Mouse (Mus musculus): ENCODE measurements around the gene Arhgef25. TPM values are rescaled to one million over a fixed set of nuclear protein-coding genes. Genes with fewer than 3 reads are reported as not detected.

Arhgef25 gene
- polyA plus RNA-seq, 1 experiment from 2014 or later: 37.2 TPM

DNA sequence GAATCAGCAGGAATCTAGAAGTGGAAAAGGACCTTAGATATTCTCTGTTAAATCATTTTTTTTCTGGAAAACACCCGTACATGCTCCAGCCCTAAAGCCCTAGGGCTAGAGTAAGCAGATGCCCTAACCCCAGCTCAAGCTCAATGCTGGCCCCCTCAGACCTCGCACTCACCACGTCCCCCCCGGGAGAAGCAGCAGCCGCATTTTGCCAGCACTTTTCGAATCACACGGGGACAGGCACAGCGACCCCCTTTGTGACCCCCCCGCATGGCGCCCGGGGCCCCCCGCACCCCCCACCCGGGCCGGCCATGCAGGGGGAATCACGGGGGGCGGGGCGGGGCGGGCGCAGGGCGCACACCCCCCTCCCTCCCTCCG, 1.8 kb downstream of the Arhgef25 start:
- Histone ChIP-seq H3K9me3 (ENCODE audit: control insufficient read depth, low read length) (no peaks in the 10 kb centered on the region), H3K9ac (ENCODE audit: low read length) (peak overlapping the region; percentile 86), H3K36me3 (ENCODE audit: control insufficient read depth, insufficient read depth, low read length) (peaks cover 7% of the 10 kb centered on the region; the same call in 1 of the 2 replicates), H3K27me3 (ENCODE audit: control insufficient read depth, insufficient read depth, low read length) (no peaks in the 10 kb centered on the region), H3K4me1 (ENCODE audit: control insufficient read depth, insufficient read depth, low read length) (peaks cover 21% of the 10 kb centered on the region; the same call in 1 of the 2 replicates), H3K27ac (replicated peaks; ENCODE audit: low read depth, low read length) (peak overlapping the region; percentile 91; the same call in 1 of the 2 replicates), H3K4me3 (ENCODE audit: low read depth, low read length) (peak overlapping the region; percentile 81), H3K4me2 (ENCODE audit: low read depth, severe bottlenecking) (peak overlapping the region; percentile 66)
- DNase-seq (ENCODE audit: low spot score): no peak
- no peak for ATAC-seq (ENCODE audit: insufficient number of reproducible peaks, low FRiP score, low TSS enrichment, low read depth)
- under 1% methylated on average over 16 of the region's 21 CpGs for WGBS

DNA sequence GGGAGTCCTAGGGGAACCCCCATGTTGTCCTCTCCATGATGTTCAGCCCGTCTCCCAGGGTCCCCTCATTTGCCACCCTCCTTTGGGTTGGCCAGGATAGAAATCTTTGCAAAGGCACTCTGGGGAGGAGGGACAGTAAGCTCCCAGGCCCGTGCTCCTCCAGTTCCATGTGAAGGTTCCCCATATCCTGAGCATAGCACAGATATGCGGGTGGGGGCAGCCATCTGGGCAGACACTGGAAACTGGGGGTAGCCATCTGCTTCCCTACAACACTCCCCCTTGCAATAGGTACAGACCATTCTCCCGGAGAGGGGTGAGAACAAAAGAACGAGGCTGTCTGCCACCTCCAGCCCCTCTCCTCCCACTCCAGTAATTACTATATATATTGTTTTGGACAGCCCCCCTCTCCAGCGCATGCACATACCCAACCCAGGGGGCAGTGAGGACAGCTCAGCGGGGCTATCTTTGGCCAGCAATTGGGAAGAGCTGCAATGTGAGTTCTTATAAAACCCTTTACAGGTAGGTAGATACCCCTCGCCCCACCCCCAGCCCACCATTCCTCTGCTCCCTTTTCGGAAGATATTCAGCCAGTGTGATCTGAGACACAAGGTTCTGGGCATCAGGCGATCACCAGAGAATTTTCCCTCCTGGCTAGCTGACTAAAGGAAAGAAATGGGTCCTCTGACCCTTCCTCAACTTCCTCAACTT, 2.4 kb downstream of the Arhgef25 start:
- Histone ChIP-seq H3K4me3 (ENCODE audit: low read depth, low read length) (peak overlapping the region; percentile 81), H3K36me3 (ENCODE audit: control insufficient read depth, insufficient read depth, low read length) (peaks cover 4% of the 10 kb centered on the region; the same call in 1 of the 2 replicates), H3K9me3 (ENCODE audit: control insufficient read depth, low read length) (no peaks in the 10 kb centered on the region), H3K4me1 (ENCODE audit: control insufficient read depth, insufficient read depth, low read length) (peaks cover 21% of the 10 kb centered on the region; the same call in 1 of the 2 replicates), H3K9ac (ENCODE audit: low read length) (peak overlapping the region; percentile 86), H3K4me2 (ENCODE audit: low read depth, severe bottlenecking) (peak overlapping the region; percentile 66), H3K27ac (replicated peaks; ENCODE audit: low read depth, low read length) (peak overlapping the region; percentile 91; the same call in 1 of the 2 replicates), H3K27me3 (ENCODE audit: control insufficient read depth, insufficient read depth, low read length) (no peaks in the 10 kb centered on the region)
- no peak for ATAC-seq (ENCODE audit: insufficient number of reproducible peaks, low FRiP score, low TSS enrichment, low read depth)
- 36% methylated on average over 10 of the region's 10 CpGs for WGBS
- DNase-seq (ENCODE audit: low spot score): peak; percentile 29

DNA sequence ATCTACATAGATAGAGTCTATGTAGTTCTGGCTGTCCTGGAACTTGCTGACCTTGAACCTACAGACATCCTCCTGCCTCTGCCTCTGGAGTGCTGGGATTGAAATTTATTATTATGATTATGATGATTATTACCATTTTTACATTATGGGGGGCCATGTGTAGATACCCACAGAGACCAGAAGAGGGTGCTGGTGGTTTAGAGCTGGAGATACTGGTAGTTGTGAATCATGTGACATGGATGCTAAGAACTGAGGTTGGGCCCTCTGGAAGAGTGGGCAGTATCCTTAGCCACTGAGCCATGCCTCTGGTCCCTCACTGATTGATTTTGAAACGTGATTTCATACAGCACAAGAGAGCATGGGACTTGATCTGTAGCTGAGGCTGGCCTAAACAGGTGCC, 3.4 kb downstream of the Arhgef25 start:
- no peaks in the 10 kb centered on the region for H3K9me3 ChIP-seq (ENCODE audit: control insufficient read depth, low read length)
- no peaks in the 10 kb centered on the region; the same call in 1 of the 2 replicates for H3K27me3 ChIP-seq (ENCODE audit: control insufficient read depth, insufficient read depth, low read length)
- ATAC-seq (ENCODE audit: insufficient number of reproducible peaks, low FRiP score, low TSS enrichment, low read depth): no peak
- H3K4me3 ChIP-seq (ENCODE audit: low read depth, low read length): no peak overlapping the region
- H3K4me2 ChIP-seq (ENCODE audit: low read depth, severe bottlenecking): no peak overlapping the region
- H3K9ac ChIP-seq (ENCODE audit: low read length): no peak overlapping the region
- peaks cover 4% of the 10 kb centered on the region; the same call in 1 of the 2 replicates for H3K36me3 ChIP-seq (ENCODE audit: control insufficient read depth, insufficient read depth, low read length)
- peaks cover 21% of the 10 kb centered on the region; the same call in 1 of the 2 replicates for H3K4me1 ChIP-seq (ENCODE audit: control insufficient read depth, insufficient read depth, low read length)
- DNase-seq (ENCODE audit: low spot score): no peak
- 89% methylated on average over 1 of the region's 1 CpGs for WGBS
- H3K27ac ChIP-seq (replicated peaks; ENCODE audit: low read depth, low read length): no peak overlapping the region

DNA sequence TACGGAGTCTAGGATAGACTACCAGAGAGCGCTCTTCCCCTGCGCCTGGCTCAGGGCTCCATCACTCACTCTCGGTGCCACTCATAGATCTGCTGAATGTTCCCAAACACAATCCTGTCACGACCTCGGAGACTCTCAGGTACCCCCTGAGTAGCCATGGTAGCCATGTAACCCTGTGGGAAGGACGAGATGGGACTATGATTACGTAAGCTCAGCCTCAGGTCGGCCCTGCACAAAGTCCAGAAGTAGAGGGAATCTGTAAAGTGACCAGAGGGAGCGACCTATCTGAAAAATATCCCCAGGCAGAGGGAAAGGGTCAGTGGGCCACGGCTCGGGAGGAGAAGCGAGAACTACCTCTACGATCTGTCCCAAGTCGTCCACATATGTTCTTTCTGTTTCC, 4.4 kb downstream of the Arhgef25 start:
- 84% methylated on average over 15 of the region's 15 CpGs for WGBS
- Histone ChIP-seq H3K4me3 (ENCODE audit: low read depth, low read length) (no peak overlapping the region), H3K4me2 (ENCODE audit: low read depth, severe bottlenecking) (no peak overlapping the region), H3K4me1 (ENCODE audit: control insufficient read depth, insufficient read depth, low read length) (peaks cover 20% of the 10 kb centered on the region; the same call in 1 of the 2 replicates), H3K27ac (replicated peaks; ENCODE audit: low read depth, low read length) (no peak overlapping the region), H3K27me3 (ENCODE audit: control insufficient read depth, insufficient read depth, low read length) (peaks cover 8% of the 10 kb centered on the region), H3K9ac (ENCODE audit: low read length) (no peak overlapping the region), H3K36me3 (ENCODE audit: control insufficient read depth, insufficient read depth, low read length) (peaks cover 4% of the 10 kb centered on the region; the same call in 1 of the 2 replicates), H3K9me3 (ENCODE audit: control insufficient read depth, low read length) (no peaks in the 10 kb centered on the region)
- ATAC-seq (ENCODE audit: insufficient number of reproducible peaks, low FRiP score, low TSS enrichment, low read depth): no peak
- no peak for DNase-seq (ENCODE audit: low spot score)

GRCm38 (mm10) chr10:127185101-127185500, 4.8 kb downstream of the Arhgef25 start:
- Histone ChIP-seq H3K4me3 (ENCODE audit: low read depth, low read length) (no peak overlapping the region), H3K9ac (ENCODE audit: low read length) (no peak overlapping the region), H3K9me3 (ENCODE audit: control insufficient read depth, low read length) (no peaks in the 10 kb centered on the region), H3K36me3 (ENCODE audit: control insufficient read depth, insufficient read depth, low read length) (peaks cover 4% of the 10 kb centered on the region; the same call in 1 of the 2 replicates), H3K4me2 (ENCODE audit: low read depth, severe bottlenecking) (no peak overlapping the region), H3K4me1 (ENCODE audit: control insufficient read depth, insufficient read depth, low read length) (peaks cover 18% of the 10 kb centered on the region; the same call in 1 of the 2 replicates), H3K27ac (replicated peaks; ENCODE audit: low read depth, low read length) (no peak overlapping the region), H3K27me3 (ENCODE audit: control insufficient read depth, insufficient read depth, low read length) (peaks cover 11% of the 10 kb centered on the region)
- ATAC-seq (ENCODE audit: insufficient number of reproducible peaks, low FRiP score, low TSS enrichment, low read depth) (no peak), DNase-seq (ENCODE audit: low spot score) (no peak)
- WGBS: 70% methylated on average over 9 of the region's 9 CpGs

DNA sequence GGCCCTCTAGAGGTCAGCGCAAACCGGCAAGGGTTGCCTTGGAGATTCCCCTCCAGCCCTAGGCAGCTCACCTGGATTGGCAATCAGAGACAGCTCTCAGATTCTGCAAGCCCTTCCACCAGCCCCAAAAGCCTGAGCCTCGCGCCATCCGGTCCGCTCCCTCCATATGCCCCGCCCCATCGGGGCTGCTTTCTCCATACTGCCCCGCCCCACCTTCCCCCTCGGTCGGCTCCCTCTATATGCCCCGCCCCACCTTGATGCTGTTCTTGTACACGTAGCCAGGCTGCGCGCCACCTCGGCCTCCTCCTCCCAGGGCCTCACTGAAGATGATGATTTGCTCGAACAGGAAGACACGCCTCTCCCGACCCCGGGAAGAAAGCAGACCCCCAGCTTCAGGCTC, 6.1 kb downstream of the Arhgef25 start:
- no peak overlapping the region for H3K9ac ChIP-seq (ENCODE audit: low read length)
- DNase-seq (ENCODE audit: low spot score) (peak; percentile 43), ATAC-seq (ENCODE audit: insufficient number of reproducible peaks, low FRiP score, low TSS enrichment, low read depth) (no peak)
- peaks cover 24% of the 10 kb centered on the region for H3K27me3 ChIP-seq (ENCODE audit: control insufficient read depth, insufficient read depth, low read length)
- no peak overlapping the region for H3K27ac ChIP-seq (replicated peaks; ENCODE audit: low read depth, low read length)
- no peak overlapping the region for H3K4me3 ChIP-seq (ENCODE audit: low read depth, low read length)
- 10% methylated on average over 20 of the region's 20 CpGs for WGBS
- no peaks in the 10 kb centered on the region for H3K9me3 ChIP-seq (ENCODE audit: control insufficient read depth, low read length)
- H3K36me3 ChIP-seq (ENCODE audit: control insufficient read depth, insufficient read depth, low read length): peaks cover 4% of the 10 kb centered on the region; the same call in 1 of the 2 replicates
- peak overlapping the region; percentile 10; the same call in 1 of the 2 replicates for H3K4me2 ChIP-seq (ENCODE audit: low read depth, severe bottlenecking)
- peaks cover 24% of the 10 kb centered on the region; the same call in 1 of the 2 replicates for H3K4me1 ChIP-seq (ENCODE audit: control insufficient read depth, insufficient read depth, low read length)

DNA sequence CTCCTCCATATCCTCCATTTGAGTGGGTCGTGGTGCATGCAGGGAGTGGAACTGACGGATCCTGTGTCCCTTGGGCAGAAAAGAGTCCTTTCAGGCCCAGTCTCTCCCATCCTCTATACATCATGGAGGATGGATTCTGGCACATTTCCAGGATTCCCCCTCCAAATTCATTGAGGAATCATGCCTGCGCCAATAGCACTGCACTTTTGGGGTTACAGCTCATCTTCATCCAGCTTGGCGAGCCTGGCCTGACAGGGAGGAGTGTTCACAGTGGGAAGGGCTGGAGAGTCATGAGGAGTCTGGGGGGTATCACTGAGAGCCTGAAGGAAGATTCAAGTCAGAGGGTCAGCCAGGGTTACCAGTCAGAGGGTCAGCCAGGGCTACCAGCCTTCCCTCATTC, 7.3 kb downstream of the Arhgef25 start:
- Histone ChIP-seq H3K9me3 (ENCODE audit: control insufficient read depth, low read length) (no peaks in the 10 kb centered on the region), H3K4me3 (ENCODE audit: low read depth, low read length) (no peak overlapping the region), H3K27me3 (ENCODE audit: control insufficient read depth, insufficient read depth, low read length) (peaks cover 35% of the 10 kb centered on the region), H3K36me3 (ENCODE audit: control insufficient read depth, insufficient read depth, low read length) (peaks cover 4% of the 10 kb centered on the region; the same call in 1 of the 2 replicates), H3K4me2 (ENCODE audit: low read depth, severe bottlenecking) (no peak overlapping the region), H3K27ac (replicated peaks; ENCODE audit: low read depth, low read length) (no peak overlapping the region), H3K9ac (ENCODE audit: low read length) (no peak overlapping the region), H3K4me1 (ENCODE audit: control insufficient read depth, insufficient read depth, low read length) (peaks cover 26% of the 10 kb centered on the region)
- ATAC-seq (ENCODE audit: insufficient number of reproducible peaks, low FRiP score, low TSS enrichment, low read depth) (no peak), DNase-seq (ENCODE audit: low spot score) (no peak)
- WGBS: 90% methylated on average over 4 of the region's 4 CpGs

GRCm38 (mm10) chr10:127181566-127181965, 8.3 kb downstream of the Arhgef25 start:
- H3K4me1 ChIP-seq (ENCODE audit: control insufficient read depth, insufficient read depth, low read length): peaks cover 22% of the 10 kb centered on the region

More at GRCm38 (mm10) chr10:127181566-127181965, 8.3 kb downstream of the Arhgef25 start:
- Histone ChIP-seq H3K9ac (ENCODE audit: low read length) (no peak overlapping the region), H3K4me3 (ENCODE audit: low read depth, low read length) (no peak overlapping the region), H3K27ac (replicated peaks; ENCODE audit: low read depth, low read length) (no peak overlapping the region), H3K9me3 (ENCODE audit: control insufficient read depth, low read length) (no peaks in the 10 kb centered on the region), H3K36me3 (ENCODE audit: control insufficient read depth, insufficient read depth, low read length) (no peaks in the 10 kb centered on the region; the same call in 1 of the 2 replicates), H3K4me2 (ENCODE audit: low read depth, severe bottlenecking) (no peak overlapping the region), H3K27me3 (ENCODE audit: control insufficient read depth, insufficient read depth, low read length) (peaks cover 38% of the 10 kb centered on the region)
- ATAC-seq (ENCODE audit: insufficient number of reproducible peaks, low FRiP score, low TSS enrichment, low read depth) (no peak), DNase-seq (ENCODE audit: low spot score) (no peak)
- 77% methylated on average over 6 of the region's 6 CpGs for WGBS
